Mouse (Mus musculus): ENCODE measurements at regions not wholly inside any gene's neighbourhood (a gene's known extent, or its start where the extent isn't known, plus 50 kb on each side); places are given as distances from the start of the nearest gene placed in this dataset.

DNA sequence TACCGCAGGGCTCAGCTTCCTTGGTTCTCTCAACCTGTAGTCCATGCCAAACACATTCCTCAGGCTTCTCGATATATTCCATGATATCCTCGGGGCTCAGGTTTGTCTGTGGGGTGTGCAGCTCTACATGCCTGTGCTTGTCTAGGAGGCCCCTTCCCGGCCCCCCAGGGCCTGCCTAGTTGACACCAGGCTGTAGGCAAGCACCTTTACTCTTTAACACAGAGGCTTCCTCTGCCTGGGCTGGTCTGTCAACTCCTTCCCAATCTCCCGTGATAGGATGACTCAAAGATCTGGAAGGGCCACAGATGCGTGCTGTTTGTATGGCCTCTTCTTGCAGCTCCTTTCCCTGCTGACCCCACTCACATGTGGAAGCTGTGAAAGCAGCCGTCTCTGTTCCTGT is 150.4 kb upstream of the Adam6b start:
- Histone ChIP-seq H3K4me3 (no peak overlapping the region), H3K4me1 (no peaks in the 10 kb centered on the region), H3K9me3 (no peaks in the 10 kb centered on the region), H3K36me3 (no peaks in the 10 kb centered on the region), H3K27ac (replicated peaks) (no peak overlapping the region), H3K9ac (replicated peaks) (no peak overlapping the region), H3K4me2 (replicated peaks) (no peak overlapping the region), H3K27me3 (no peaks in the 10 kb centered on the region)
- 61% methylated on average over 7 of the region's 7 CpGs for WGBS
- ATAC-seq (replicated peaks) = no peak

DNA sequence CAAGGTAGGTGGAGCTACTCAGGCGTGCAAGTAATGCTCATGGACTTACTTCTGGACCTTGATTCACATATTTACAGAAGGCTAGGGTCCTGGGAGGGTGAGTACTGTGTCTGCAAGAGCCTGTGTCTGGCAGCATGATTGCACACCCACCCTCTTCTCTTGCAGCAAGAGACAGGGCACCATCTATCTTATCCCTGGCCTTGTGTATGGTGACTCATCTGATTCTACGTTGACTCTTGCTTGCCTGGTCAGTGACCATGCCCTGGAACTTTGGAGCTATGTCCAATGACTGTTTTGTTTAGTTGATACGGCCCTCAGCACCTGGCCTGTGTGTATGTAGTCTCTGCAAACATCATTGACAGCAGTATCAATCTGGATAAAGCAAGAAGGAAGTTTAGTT is 148.3 kb upstream of the Adam6b start:
- H3K9me3 ChIP-seq = no peaks in the 10 kb centered on the region
- ATAC-seq (replicated peaks) = no peak
- 69% methylated on average over 3 of the region's 3 CpGs for WGBS
- no peaks in the 10 kb centered on the region for H3K4me1 ChIP-seq
- H3K36me3 ChIP-seq = no peaks in the 10 kb centered on the region
- H3K4me3 ChIP-seq = no peak overlapping the region
- H3K4me2 ChIP-seq (replicated peaks) = no peak overlapping the region
- H3K27ac ChIP-seq (replicated peaks) = no peak overlapping the region
- no peaks in the 10 kb centered on the region for H3K27me3 ChIP-seq
- no peak overlapping the region for H3K9ac ChIP-seq (replicated peaks)

DNA sequence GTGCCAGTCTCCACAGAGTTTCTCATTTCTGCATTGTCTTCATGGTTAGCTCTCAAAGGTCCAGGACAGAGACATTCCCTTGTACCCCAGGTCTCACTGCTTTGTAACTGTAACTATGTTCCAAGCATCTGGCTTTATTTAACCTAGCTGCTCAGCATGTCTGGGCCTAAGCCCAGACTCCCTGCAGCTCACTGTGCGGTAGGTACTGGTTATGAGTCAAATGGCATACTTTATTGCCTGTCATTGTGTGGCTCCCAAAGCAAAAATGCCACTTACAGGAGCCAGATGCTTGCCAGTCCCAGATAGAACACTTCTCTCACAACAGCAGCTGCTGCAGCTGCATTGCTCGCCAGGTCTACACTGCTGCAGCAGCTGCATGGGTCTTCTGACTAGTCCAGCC is 134.2 kb upstream of the Adam6b start:
- no peak overlapping the region for H3K27ac ChIP-seq (replicated peaks)
- ATAC-seq (replicated peaks) = no peak
- WGBS = 79% methylated on average over 2 of the region's 2 CpGs

DNA sequence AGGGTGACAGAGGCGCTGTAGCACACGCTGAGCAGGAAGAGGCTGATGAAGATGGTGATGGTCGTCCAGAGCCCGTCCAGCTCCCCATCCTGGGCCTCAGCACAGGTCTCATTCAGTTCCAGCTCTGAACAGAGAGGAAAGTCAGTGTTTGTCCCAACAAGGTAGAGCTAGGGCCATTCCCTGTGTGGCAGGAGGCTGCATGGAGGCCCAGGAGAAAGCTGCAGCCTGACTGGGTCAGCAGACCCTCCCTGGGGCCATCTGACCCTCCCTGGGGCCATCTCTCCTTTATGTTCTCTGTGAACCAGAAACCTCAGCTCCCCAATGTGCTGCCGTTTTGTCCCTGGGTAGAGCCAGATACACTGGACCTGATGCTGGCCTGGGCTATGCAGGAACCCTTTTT is 131.2 kb upstream of the Adam6b start:
- WGBS = 82% methylated on average over 5 of the region's 5 CpGs
- no peak for ATAC-seq (replicated peaks)
- no peak overlapping the region for H3K4me2 ChIP-seq (replicated peaks)
- no peaks in the 10 kb centered on the region for H3K9me3 ChIP-seq
- no peak overlapping the region for H3K4me3 ChIP-seq
- H3K4me1 ChIP-seq = no peaks in the 10 kb centered on the region
- no peaks in the 10 kb centered on the region for H3K36me3 ChIP-seq
- H3K9ac ChIP-seq (replicated peaks) = no peak overlapping the region
- H3K27me3 ChIP-seq = no peaks in the 10 kb centered on the region
- H3K27ac ChIP-seq (replicated peaks) = no peak overlapping the region

More for the DNA sequence above, 134.2 kb upstream of the Adam6b start:
- Histone ChIP-seq H3K4me1 (no peaks in the 10 kb centered on the region), H3K9ac (replicated peaks) (no peak overlapping the region), H3K36me3 (no peaks in the 10 kb centered on the region), H3K9me3 (no peaks in the 10 kb centered on the region), H3K27me3 (no peaks in the 10 kb centered on the region), H3K4me2 (replicated peaks) (no peak overlapping the region), H3K4me3 (no peak overlapping the region)

DNA sequence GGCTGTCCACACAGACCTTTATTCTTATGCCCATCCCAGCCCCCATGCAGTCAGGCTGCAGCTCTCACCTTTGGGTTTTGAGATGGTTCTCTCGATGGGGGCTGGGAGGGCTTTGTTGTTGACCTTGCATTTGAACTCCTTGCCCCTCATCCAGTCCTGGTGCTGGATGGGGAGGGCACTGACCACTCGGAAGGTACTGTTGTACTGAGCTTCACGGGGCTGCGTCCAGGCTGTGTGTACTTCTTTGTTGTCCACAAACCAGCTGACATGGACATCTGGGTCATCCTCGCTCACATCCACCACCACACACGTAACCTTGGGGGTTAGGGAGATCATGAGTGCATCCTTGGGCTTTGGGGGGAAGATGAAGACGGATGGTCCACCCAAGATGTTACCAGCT is 129.3 kb upstream of the Adam6b start:
- 84% methylated on average over 7 of the region's 7 CpGs for WGBS
- no peak for ATAC-seq (replicated peaks)
- Histone ChIP-seq H3K4me2 (replicated peaks) (no peak overlapping the region), H3K36me3 (no peaks in the 10 kb centered on the region), H3K4me1 (no peaks in the 10 kb centered on the region), H3K9me3 (no peaks in the 10 kb centered on the region), H3K4me3 (no peak overlapping the region), H3K9ac (replicated peaks) (no peak overlapping the region), H3K27me3 (no peaks in the 10 kb centered on the region), H3K27ac (replicated peaks) (no peak overlapping the region)

DNA sequence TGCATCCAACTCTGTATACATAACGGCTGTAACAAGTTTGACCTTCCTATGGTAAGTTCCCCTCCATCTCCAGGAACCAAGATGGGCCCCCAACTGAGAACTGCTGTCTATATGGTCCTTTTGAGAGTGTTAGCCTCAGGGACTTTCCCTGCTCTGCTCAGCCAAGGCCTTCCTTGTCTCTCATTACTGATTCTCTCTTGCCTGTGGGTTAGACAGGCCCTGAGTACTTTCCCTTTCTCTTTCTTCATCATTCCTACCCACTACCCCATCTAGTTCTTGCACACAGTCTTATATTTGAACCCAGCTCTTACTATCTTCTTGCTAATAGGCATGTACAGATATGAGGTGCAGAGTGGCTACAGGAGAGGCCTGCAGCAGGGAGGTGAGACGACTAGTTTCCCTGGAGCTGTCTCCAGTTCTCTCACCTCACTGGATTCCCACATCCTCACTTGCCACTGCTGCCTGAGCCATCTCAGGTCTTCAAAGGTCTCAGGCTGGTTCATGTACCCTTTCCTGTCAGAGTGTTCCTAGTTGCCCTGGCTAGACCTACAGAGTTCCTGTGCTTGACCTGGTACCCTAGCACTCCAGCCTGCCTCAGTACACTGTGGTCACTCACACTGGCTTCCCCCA is 126.8 kb upstream of the Adam6b start:
- Histone ChIP-seq H3K27me3 (no peaks in the 10 kb centered on the region), H3K4me1 (no peaks in the 10 kb centered on the region), H3K9me3 (no peaks in the 10 kb centered on the region), H3K4me2 (replicated peaks) (no peak overlapping the region), H3K4me3 (no peak overlapping the region), H3K9ac (replicated peaks) (no peak overlapping the region), H3K27ac (replicated peaks) (no peak overlapping the region), H3K36me3 (no peaks in the 10 kb centered on the region)
- WGBS = 69% methylated on average over 2 of the region's 2 CpGs
- ATAC-seq (replicated peaks) = no peak

DNA sequence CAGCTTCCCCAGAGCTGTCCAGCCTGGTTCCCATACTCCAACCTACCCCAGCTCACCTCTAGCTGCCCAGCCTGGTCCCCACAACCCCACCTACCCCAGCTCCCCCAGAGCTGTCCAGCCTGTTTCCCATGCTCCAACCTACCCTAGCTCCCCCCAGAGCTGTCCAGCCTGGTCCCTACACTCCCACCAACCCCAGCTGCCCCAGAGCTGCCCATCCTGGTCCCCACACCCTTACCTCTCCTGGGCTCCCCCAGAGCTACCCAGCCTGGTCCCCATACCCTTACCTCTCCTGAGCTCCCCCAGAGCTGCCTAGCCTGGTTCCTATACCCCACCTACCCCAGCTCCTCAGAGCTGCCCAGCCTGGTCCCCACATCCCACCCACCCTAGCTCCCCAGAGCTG is 125.3 kb upstream of the Adam6b start:
- H3K9me3 ChIP-seq = no peaks in the 10 kb centered on the region
- no peak for ATAC-seq (replicated peaks)

DNA sequence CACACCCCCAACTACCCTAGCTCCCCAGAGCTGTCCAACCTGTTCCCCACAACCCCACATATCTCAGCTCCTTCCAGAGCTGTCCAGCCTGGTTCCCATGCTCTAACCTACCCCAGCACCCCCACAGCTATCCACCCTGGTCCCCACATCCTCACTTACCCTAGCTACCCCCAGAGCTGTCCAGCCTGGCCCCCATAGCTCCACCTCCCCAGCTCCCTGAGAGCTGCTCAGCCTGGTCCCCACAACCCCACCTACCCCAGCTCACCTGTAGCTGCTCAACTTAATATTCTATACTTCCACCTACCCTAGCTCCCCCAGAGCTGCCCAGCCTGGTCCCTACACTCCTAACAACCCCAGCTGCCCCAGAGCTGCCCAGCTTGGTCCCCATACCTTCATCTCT is 124.9 kb upstream of the Adam6b start:
- Histone ChIP-seq H3K4me3 (no peak overlapping the region), H3K36me3 (no peaks in the 10 kb centered on the region), H3K9ac (replicated peaks) (no peak overlapping the region), H3K27ac (replicated peaks) (no peak overlapping the region), H3K4me2 (replicated peaks) (no peak overlapping the region), H3K27me3 (no peaks in the 10 kb centered on the region), H3K4me1 (no peaks in the 10 kb centered on the region), H3K9me3 (no peaks in the 10 kb centered on the region)
- no peak for ATAC-seq (replicated peaks)

More for the DNA sequence above, 125.3 kb upstream of the Adam6b start:
- no peak overlapping the region for H3K4me2 ChIP-seq (replicated peaks)
- no peaks in the 10 kb centered on the region for H3K4me1 ChIP-seq
- no peaks in the 10 kb centered on the region for H3K27me3 ChIP-seq
- H3K4me3 ChIP-seq = no peak overlapping the region
- no peak overlapping the region for H3K27ac ChIP-seq (replicated peaks)
- no peak overlapping the region for H3K9ac ChIP-seq (replicated peaks)
- H3K36me3 ChIP-seq = no peaks in the 10 kb centered on the region

DNA sequence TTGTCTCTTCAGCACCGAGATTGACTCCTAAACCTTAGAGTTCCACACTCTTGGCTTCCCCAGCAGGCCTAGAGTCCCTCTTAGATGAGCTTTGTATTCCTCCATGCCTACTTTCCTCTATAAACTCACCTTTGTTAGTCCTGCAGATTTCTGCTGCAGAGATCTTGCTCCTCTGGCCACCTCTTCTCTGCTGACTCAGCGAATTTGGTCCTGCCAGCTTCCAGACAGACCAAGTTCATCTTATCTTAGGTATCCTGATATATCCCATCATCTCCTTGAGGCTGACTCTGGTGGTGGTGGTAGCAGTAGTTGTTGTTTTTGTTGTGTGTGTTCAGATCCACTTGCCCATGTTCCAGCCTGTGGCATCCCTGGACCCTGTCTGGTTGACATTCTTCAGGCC is 123.5 kb upstream of the Adam6b start:
- WGBS = 64% methylated on average over 2 of the region's 2 CpGs
- H3K9ac ChIP-seq (replicated peaks) = no peak overlapping the region
- no peak overlapping the region for H3K27ac ChIP-seq (replicated peaks)
- ATAC-seq (replicated peaks) = no peak
- H3K9me3 ChIP-seq = no peaks in the 10 kb centered on the region
- no peaks in the 10 kb centered on the region for H3K4me1 ChIP-seq
- H3K36me3 ChIP-seq = no peaks in the 10 kb centered on the region
- no peaks in the 10 kb centered on the region for H3K27me3 ChIP-seq
- H3K4me2 ChIP-seq (replicated peaks) = no peak overlapping the region
- H3K4me3 ChIP-seq = no peak overlapping the region

DNA sequence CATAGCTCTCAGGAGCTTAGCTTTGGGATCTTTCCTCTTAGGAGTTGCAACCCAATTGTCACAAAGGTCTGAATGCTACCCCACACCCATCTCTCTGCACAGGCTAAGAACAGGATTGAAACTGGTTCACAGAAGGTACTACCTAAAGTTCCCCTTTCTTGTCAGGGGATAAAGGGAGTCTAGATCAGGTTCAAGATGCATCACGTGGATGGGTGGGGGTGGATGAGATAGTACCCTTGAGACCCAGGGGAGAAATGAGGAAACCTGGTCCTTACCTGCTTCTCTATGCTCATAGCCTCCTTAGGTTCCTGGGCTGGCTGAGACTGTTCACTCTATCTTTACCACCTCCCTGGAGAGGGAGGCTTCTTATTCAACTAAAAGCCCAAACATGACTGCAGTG is 122.9 kb upstream of the Adam6b start:
- H3K4me2 ChIP-seq (replicated peaks) = no peak overlapping the region
- no peaks in the 10 kb centered on the region for H3K4me1 ChIP-seq
- no peaks in the 10 kb centered on the region for H3K27me3 ChIP-seq
- ATAC-seq (replicated peaks) = no peak
- no peaks in the 10 kb centered on the region for H3K36me3 ChIP-seq
- H3K4me3 ChIP-seq = no peak overlapping the region
- no peak overlapping the region for H3K27ac ChIP-seq (replicated peaks)
- WGBS = 75% methylated on average over 1 of the region's 1 CpGs
- H3K9me3 ChIP-seq = no peaks in the 10 kb centered on the region
- H3K9ac ChIP-seq (replicated peaks) = no peak overlapping the region

DNA sequence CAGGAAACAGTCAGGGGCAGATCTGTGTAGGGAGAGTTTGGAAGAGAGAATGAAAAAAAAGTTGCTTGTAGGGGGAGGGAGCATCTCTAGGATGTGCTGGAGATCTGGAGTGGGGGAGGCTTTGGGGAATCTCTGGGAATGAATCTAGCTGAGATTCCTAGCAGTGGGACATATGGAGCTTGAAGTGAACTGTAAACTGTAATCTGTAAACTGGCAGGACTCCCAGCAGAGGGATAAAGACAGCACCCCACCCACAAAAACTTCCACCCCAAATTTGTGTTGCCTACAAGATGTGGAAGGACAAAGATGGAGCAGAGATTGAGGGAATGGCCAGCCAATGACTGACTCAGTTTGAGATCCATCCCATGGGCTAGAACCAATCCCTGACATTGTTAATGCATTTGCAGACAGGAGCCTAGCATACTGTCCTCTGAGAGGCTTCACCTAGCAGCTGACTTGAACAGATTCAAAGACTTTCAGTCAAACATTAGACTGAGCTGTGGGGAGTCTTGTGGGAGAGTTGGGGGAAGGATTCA is 87.7 kb upstream of the Adam6b start:
- H3K9ac ChIP-seq (replicated peaks) = no peak overlapping the region
- no peak overlapping the region for H3K4me3 ChIP-seq
- no peak overlapping the region for H3K4me2 ChIP-seq (replicated peaks)
- H3K27me3 ChIP-seq = no peaks in the 10 kb centered on the region
- no peaks in the 10 kb centered on the region for H3K4me1 ChIP-seq
- H3K9me3 ChIP-seq = no peaks in the 10 kb centered on the region
- no peak for ATAC-seq (replicated peaks)
- no peaks in the 10 kb centered on the region for H3K36me3 ChIP-seq
- no peak overlapping the region for H3K27ac ChIP-seq (replicated peaks)

DNA sequence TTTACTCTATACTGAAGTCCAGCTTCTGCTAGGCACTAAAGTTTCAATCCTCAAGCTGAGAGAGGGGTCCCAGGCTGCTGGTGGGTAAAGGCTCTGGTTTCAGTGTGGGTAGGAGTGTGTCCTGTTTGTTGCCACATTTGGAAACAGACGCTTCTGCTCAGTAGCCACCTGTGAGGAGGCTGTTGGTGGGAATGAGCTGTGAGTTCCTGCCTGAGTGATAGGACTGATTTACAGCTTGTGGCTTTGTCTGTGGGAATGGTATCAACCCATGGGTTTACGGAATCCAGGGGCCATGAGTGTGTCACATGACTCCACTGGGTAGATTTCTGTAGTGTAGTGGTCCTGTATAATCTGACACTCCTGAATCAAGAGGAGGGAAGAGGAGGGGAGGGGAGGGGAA is 86.5 kb upstream of the Adam6b start:
- Histone ChIP-seq H3K27me3 (no peaks in the 10 kb centered on the region), H3K9me3 (no peaks in the 10 kb centered on the region), H3K4me2 (replicated peaks) (no peak overlapping the region), H3K36me3 (no peaks in the 10 kb centered on the region), H3K4me1 (no peaks in the 10 kb centered on the region), H3K9ac (replicated peaks) (no peak overlapping the region), H3K27ac (replicated peaks) (no peak overlapping the region), H3K4me3 (no peak overlapping the region)
- 79% methylated on average over 2 of the region's 2 CpGs for WGBS
- ATAC-seq (replicated peaks) = no peak

DNA sequence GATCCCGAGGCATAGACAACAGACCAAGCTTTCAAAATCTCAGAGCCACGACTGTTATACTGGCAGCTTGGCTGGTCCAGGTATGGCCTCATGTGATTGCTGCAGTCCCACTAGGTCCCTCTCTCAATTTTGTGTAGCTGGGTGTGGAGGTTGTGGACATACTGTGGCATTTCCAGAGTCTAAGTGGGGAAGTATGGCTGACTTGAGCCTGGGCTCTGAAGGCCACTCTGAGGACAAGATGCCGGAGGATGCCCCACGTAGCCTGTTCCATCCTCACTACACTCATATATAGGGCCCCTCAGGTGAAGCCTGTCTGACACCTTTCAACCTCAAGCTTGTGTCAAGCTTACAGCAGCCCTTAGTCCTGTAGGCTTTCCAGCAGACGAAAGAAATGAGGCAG is 78.2 kb upstream of the Adam6b start:
- WGBS = 83% methylated on average over 5 of the region's 5 CpGs
- H3K9me3 ChIP-seq = no peaks in the 10 kb centered on the region
- no peaks in the 10 kb centered on the region for H3K27me3 ChIP-seq
- H3K4me2 ChIP-seq (replicated peaks) = no peak overlapping the region
- H3K27ac ChIP-seq (replicated peaks) = no peak overlapping the region
- ATAC-seq (replicated peaks) = no peak
- no peak overlapping the region for H3K4me3 ChIP-seq
- H3K9ac ChIP-seq (replicated peaks) = no peak overlapping the region
- H3K36me3 ChIP-seq = no peaks in the 10 kb centered on the region
- no peaks in the 10 kb centered on the region for H3K4me1 ChIP-seq

Measured in forebrain, embryonic 15.5 days (tissue).